Comparison of ENCODE assay signal across 26 mouse cellular contexts in the genomic region with DNA sequence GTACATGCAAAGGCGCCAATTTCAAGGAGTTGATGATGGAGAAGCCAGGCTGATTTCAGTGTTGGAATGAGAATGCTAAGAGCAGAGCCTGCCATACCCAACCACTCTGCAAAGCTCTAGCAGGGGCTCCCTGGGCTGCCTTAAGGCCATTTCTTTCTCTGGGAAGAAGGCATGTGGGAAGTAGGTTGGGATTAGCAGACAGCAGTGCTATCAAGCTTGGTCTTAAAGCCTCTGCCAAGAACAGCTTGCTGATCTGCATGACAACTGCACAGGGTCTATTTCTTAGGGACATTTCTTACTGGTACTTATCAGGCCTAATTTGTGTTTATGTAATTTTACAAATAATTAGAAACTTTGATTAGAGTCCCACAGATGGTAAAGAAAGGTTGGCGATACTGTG.
DNase-seq lines count a peak whose midpoint lies in the region; ATAC-seq and TF ChIP-seq lines count a peak whose summit lies in the region.
"Had no signal": no experiment of that assay in that cellular context is flagged by ENCODE, and none has a peak within 500 bp of the region (broad histone marks: within the 10 kb centered on the region; RNA-seq: fewer than 3 reads in every experiment).

No protein-coding gene starts in this region.

- 70% methylated on average over 2 of the region's 2 CpGs for WGBS in forebrain, embryonic 14.5 days
- WGBS in forebrain, embryonic 10.5 days, result 92% methylated on average over 2 of the region's 2 CpGs
- 67% methylated on average over 2 of the region's 2 CpGs for WGBS in forebrain, embryonic 16.5 days
- WGBS in forebrain, postnatal 0 days, result 72% methylated on average over 2 of the region's 2 CpGs

- no peak overlapping the region for H3K4me3 ChIP-seq in forebrain, embryonic 14.5 days (ENCODE audit: low read depth, low read length)
- no peak overlapping the region for H3K4me3 ChIP-seq in forebrain, embryonic 10.5 days
- H3K4me3 ChIP-seq in forebrain, embryonic 16.5 days (replicated peaks; ENCODE audit: low read length), result no peak overlapping the region
- no peak overlapping the region for H3K4me3 ChIP-seq in forebrain, postnatal 0 days (ENCODE audit: low read depth, low read length)
- H3K4me3 ChIP-seq: embryonic facial prominence, embryonic 13.5 days; embryonic facial prominence, embryonic 15.5 days; erythroblast, embryonic 14.5 days had no signal

- DNase-seq in cerebellum, adult 11-12 months, result no peak
- DNase-seq in forebrain, embryonic 14.5 days (ENCODE audit: low spot score), result peak; percentile 53
- DNase-seq in forebrain, embryonic 10.5 days (ENCODE audit: extremely low spot score, low spot score), result no peak
- DNase-seq in forebrain, postnatal 0 days, result no peak
- peak; percentile 6 for DNase-seq in retina, postnatal 1 day
- no peak for DNase-seq in retina, embryonic 14.5 days (ENCODE audit: low spot score)
- DNase-seq: adrenal gland, adult 8-10 months; adrenal gland, postnatal 14 days; adrenal gland, postnatal 36 days; B cell, adult 2 months; cerebellum, adult 18-20 months; cerebellum, adult 8-10 months; cerebellum, adult 9-11 months; cerebellum, postnatal 14 days; cerebellum, postnatal 36 days; embryo, embryonic 11 days had no signal

- no peaks in the 10 kb centered on the region for H3K9me3 ChIP-seq in forebrain, embryonic 14.5 days (replicated peaks; ENCODE audit: control insufficient read depth, low read length)
- no peaks in the 10 kb centered on the region for H3K9me3 ChIP-seq in forebrain, embryonic 10.5 days
- no peaks in the 10 kb centered on the region for H3K9me3 ChIP-seq in forebrain, embryonic 16.5 days (ENCODE audit: control insufficient read depth, low read length)
- H3K9me3 ChIP-seq in forebrain, postnatal 0 days (ENCODE audit: low read length), result no peaks in the 10 kb centered on the region
- H3K9me3 ChIP-seq: embryonic facial prominence, embryonic 13.5 days; embryonic facial prominence, embryonic 15.5 days; G1E had no signal

- H3K27ac ChIP-seq in forebrain, embryonic 14.5 days (ENCODE audit: low read depth, low read length), result peak overlapping the region; percentile 69; the same call in 1 of the 2 replicates
- H3K27ac ChIP-seq in forebrain, embryonic 10.5 days, result no peak overlapping the region
- peak overlapping the region; percentile 69 for H3K27ac ChIP-seq in forebrain, embryonic 16.5 days (ENCODE audit: low read length)
- no peak overlapping the region for H3K27ac ChIP-seq in forebrain, postnatal 0 days (ENCODE audit: low read depth, low read length)
- H3K27ac ChIP-seq: embryonic facial prominence, embryonic 13.5 days; embryonic facial prominence, embryonic 15.5 days had no signal

- H3K4me2 ChIP-seq in forebrain, embryonic 14.5 days (ENCODE audit: low read length), result no peak overlapping the region
- H3K4me2 ChIP-seq in forebrain, embryonic 16.5 days (ENCODE audit: low read length), result no peak overlapping the region
- H3K4me2 ChIP-seq in forebrain, postnatal 0 days (ENCODE audit: low read depth), result no peak overlapping the region
- H3K4me2 ChIP-seq: embryonic facial prominence, embryonic 13.5 days; embryonic facial prominence, embryonic 15.5 days had no signal

- H3K9ac ChIP-seq in forebrain, embryonic 14.5 days (ENCODE audit: low read length), result no peak overlapping the region
- no peak overlapping the region for H3K9ac ChIP-seq in forebrain, embryonic 16.5 days (replicated peaks; ENCODE audit: low read depth, low read length)
- no peak overlapping the region for H3K9ac ChIP-seq in forebrain, postnatal 0 days
- H3K9ac ChIP-seq: embryonic facial prominence, embryonic 13.5 days; embryonic facial prominence, embryonic 15.5 days had no signal

- no peaks in the 10 kb centered on the region for H3K27me3 ChIP-seq in forebrain, embryonic 14.5 days (replicated peaks; ENCODE audit: control insufficient read depth, insufficient read depth, low read length)
- H3K27me3 ChIP-seq in forebrain, embryonic 10.5 days (ENCODE audit: poor library complexity, severe bottlenecking), result no peaks in the 10 kb centered on the region
- no peaks in the 10 kb centered on the region for H3K27me3 ChIP-seq in forebrain, embryonic 16.5 days (replicated peaks; ENCODE audit: control insufficient read depth, insufficient read depth, low read length)
- H3K27me3 ChIP-seq in forebrain, postnatal 0 days (ENCODE audit: insufficient read depth, low read length), result no peaks in the 10 kb centered on the region
- H3K27me3 ChIP-seq: CH12.LX; embryonic facial prominence, embryonic 13.5 days; embryonic facial prominence, embryonic 15.5 days had no signal

- TF ChIP-seq CTCF in forebrain, postnatal 0 days (IDR thresholded peaks at IDR 0.05; ENCODE audit: low read depth), result no peak

- 0 out of 2 replicates have a peak, but pooled peaks have one; percentile 20 for ATAC-seq in cerebellum, adult (ENCODE audit: insufficient number of reproducible peaks, low FRiP score, low TSS enrichment)
- ATAC-seq in forebrain, embryonic 14.5 days, result peak; percentile 35; the same call in 1 of the 2 replicates
- ATAC-seq in forebrain, embryonic 16.5 days, result peak; percentile 62
- no peak for ATAC-seq in forebrain, postnatal 0 days
- ATAC-seq: activated CD4-positive, CD25-positive, alpha-beta regulatory T cell, adult 4 months; CD4-positive, CD25-positive, alpha-beta regulatory T cell, adult 4 months; Patski had no signal

- no peaks in the 10 kb centered on the region for H3K36me3 ChIP-seq in forebrain, embryonic 14.5 days (ENCODE audit: control insufficient read depth, insufficient read depth, low read length)
- H3K36me3 ChIP-seq in forebrain, embryonic 10.5 days (replicated peaks), result no peaks in the 10 kb centered on the region
- no peaks in the 10 kb centered on the region for H3K36me3 ChIP-seq in forebrain, embryonic 16.5 days (ENCODE audit: control insufficient read depth, insufficient read depth)
- no peaks in the 10 kb centered on the region for H3K36me3 ChIP-seq in forebrain, postnatal 0 days (ENCODE audit: insufficient read depth)
- H3K36me3 ChIP-seq: embryonic facial prominence, embryonic 13.5 days; embryonic facial prominence, embryonic 15.5 days; G1E had no signal

- H3K4me1 ChIP-seq in forebrain, embryonic 14.5 days (ENCODE audit: control insufficient read depth, insufficient read depth, low read length), result no peaks in the 10 kb centered on the region; the same call in 1 of the 2 replicates
- no peaks in the 10 kb centered on the region for H3K4me1 ChIP-seq in forebrain, embryonic 10.5 days
- H3K4me1 ChIP-seq in forebrain, embryonic 16.5 days (replicated peaks; ENCODE audit: control insufficient read depth, insufficient read depth, low read length), result peaks cover 9% of the 10 kb centered on the region; the same call in 1 of the 2 replicates
- H3K4me1 ChIP-seq in forebrain, postnatal 0 days (ENCODE audit: insufficient read depth), result no peaks in the 10 kb centered on the region
- H3K4me1 ChIP-seq: embryonic facial prominence, embryonic 13.5 days; embryonic facial prominence, embryonic 15.5 days had no signal

Comparison
In these comparisons a context has a peak if more than half of its experiments do, and no peak if none do; other contexts are left out.
1. DNase-seq: peak in forebrain, embryonic 14.5 days (single experiment) and retina, postnatal 1 day (single experiment); none in cerebellum, adult 11-12 months (single experiment), forebrain, embryonic 10.5 days (single experiment), forebrain, postnatal 0 days (single experiment) and retina, embryonic 14.5 days (single experiment).
2. H3K27ac ChIP-seq: peak in forebrain, embryonic 14.5 days (single experiment) and forebrain, embryonic 16.5 days (single experiment); none in forebrain, embryonic 10.5 days (single experiment) and forebrain, postnatal 0 days (single experiment).